Mouse (Mus musculus) kidney, adult 2 months (tissue): Measurements from ENCODE around the gene Camkk1.

ENCODE experiments used
- CTCF ChIP-seq: fragments of 200-500 bp; conservative IDR thresholded peaks from 2 replicates; pipeline ENCODE4 v1.5.1; 2011; ENCODE audit warnings: low read depth, mild to moderate bottlenecking, control low read depth, low read length, moderate library complexity, mixed read lengths; ENCODE audit not compliant: insufficient read depth, insufficient read length
- POLR2A ChIP-seq: fragments of 200-500 bp; IDR thresholded peaks from one replicate; pipeline ENCODE4 v1.6.1; 2011; ENCODE audit warnings: low read depth, low read length, control low read depth

GRCm38 (mm10) chr11:73087700-73088480 lies 69.1 kb downstream of the Camkk1 start:
- TF ChIP-seq CTCF, result no peak
- TF ChIP-seq POLR2A, result no peak
